Mouse (Mus musculus) liver, embryonic 11.5 days (tissue): Measurements from ENCODE around the gene Tcp10a. TPM values are rescaled to one million over a fixed set of nuclear protein-coding genes. Genes with fewer than 3 reads are reported as not detected.
"Not testable (repeated sequence)": the region's sequence is repeated elsewhere in the genome, so short reads cannot be mapped to it uniquely, and the experiment has no call there.

Source experiments
- ATAC-seq: fragments of 200-750 bp; cut with Nextera tagmentation; replicated peaks from 2 replicates; pipeline ENCODE4 v1.8.0; 2017; ENCODE audit warnings: moderate number of reproducible peaks, mild to moderate bottlenecking, moderate TSS enrichment, moderate library complexity; ENCODE audit not compliant: low FRiP score
- DNase-seq: peaks from one replicate; pipeline ENCODE4 v3.0.0-alpha.2; 2017; ENCODE audit warnings: low spot score
- H3K27ac ChIP-seq: fragments of 300-500 bp; sonication (generic); 2 replicates; pipeline ENCODE4 v1.5.1; 2014; ENCODE audit warnings: mild to moderate bottlenecking, low read depth, low read length, control low read depth
- H3K27me3 ChIP-seq: fragments of 300-500 bp; sonication (generic); replicated peaks from 2 replicates; pipeline ENCODE4 v1.6.1; 2014; ENCODE audit warnings: low read length, mixed read lengths; ENCODE audit not compliant: control insufficient read depth, insufficient read depth
- H3K36me3 ChIP-seq: fragments of 300-500 bp; sonication (generic); 2 replicates; pipeline ENCODE4 v1.6.1; 2014; ENCODE audit warnings: mild to moderate bottlenecking, low read length, moderate library complexity, mixed read lengths; ENCODE audit not compliant: control insufficient read depth, insufficient read depth
- H3K4me1 ChIP-seq: fragments of 300-500 bp; sonication (generic); replicated peaks from 2 replicates; pipeline ENCODE4 v1.6.1; 2014; ENCODE audit warnings: low read length, mixed read lengths; ENCODE audit not compliant: control insufficient read depth, insufficient read depth
- H3K4me2 ChIP-seq: fragments of 300-500 bp; sonication (generic); 2 replicates; pipeline ENCODE4 v1.6.1; 2014; ENCODE audit warnings: mild to moderate bottlenecking, control low read depth, moderate library complexity
- H3K4me3 ChIP-seq: fragments of 300-500 bp; sonication (generic); 2 replicates; pipeline ENCODE4 v1.5.1; 2014; ENCODE audit warnings: low read depth, low read length, control low read depth
- H3K9ac ChIP-seq: fragments of 300-500 bp; sonication (generic); 2 replicates; pipeline ENCODE4 v1.6.1; 2014; ENCODE audit warnings: low read depth, low read length, control low read depth
- H3K9me3 ChIP-seq: fragments of 300-500 bp; sonication (generic); 2 replicates; pipeline ENCODE4 v1.6.1; 2016; ENCODE audit warnings: low read length, inconsistent platforms, mixed read lengths; ENCODE audit not compliant: control insufficient read depth
- WGBS: fragments of 180-500 bp; shearing (Covaris S2); extraction: QIAGEN DNeasy Blood & Tissue Kit; methylation state at CpG from one replicate; pipeline ENCODE4 v1.1.7; 2014; 5-methylcytosine and 5-hydroxymethylcytosine counted together
- polyA plus RNA-seq: library from polyadenylated mRNA; unstranded; fragments of >200 nt; fragmentation: Nextera tagmentation; extraction: Ambion mirVana; gene quantifications from 2 replicates; pipeline ENCODE4 v1.2.1, GENCODE M21; 2014

The Tcp10a gene
- polyA plus RNA-seq, 1 experiment from 2014 or later, result not detected

- H3K4me2 ChIP-seq, H3K4me3 ChIP-seq, H3K27ac ChIP-seq, ATAC-seq, H3K27me3 ChIP-seq, H3K9ac ChIP-seq, H3K36me3 ChIP-seq, DNase-seq, H3K9me3 ChIP-seq, H3K4me1 ChIP-seq: not testable (repeated sequence)
- WGBS, result no CpG with 5 or more reads among the region's 3 CpGs
Observed at GRCm38 (mm10) chr17:7365615-7366014, 41.2 kb downstream of the Tcp10a start.

- not testable (repeated sequence) for DNase-seq, H3K4me1 ChIP-seq
- WGBS, result no CpG with 5 or more reads among the region's 1 CpGs
Observed at GRCm38 (mm10) chr17:7366265-7366664, 41.8 kb downstream of the Tcp10a start.

GRCm38 (mm10) chr17:7366676-7367374 lies 42.4 kb downstream of the Tcp10a start:
- H3K4me2 ChIP-seq, H3K9me3 ChIP-seq, H3K27me3 ChIP-seq, H3K36me3 ChIP-seq, DNase-seq, H3K27ac ChIP-seq, ATAC-seq, H3K4me1 ChIP-seq, H3K9ac ChIP-seq, H3K4me3 ChIP-seq: not testable (repeated sequence)
- 44% methylated on average over 3 of the region's 7 CpGs for WGBS

More at GRCm38 (mm10) chr17:7366265-7366664, 41.8 kb downstream of the Tcp10a start:
- not testable (repeated sequence) for H3K4me3 ChIP-seq, H3K9ac ChIP-seq, ATAC-seq, H3K27me3 ChIP-seq, H3K36me3 ChIP-seq, H3K27ac ChIP-seq, H3K9me3 ChIP-seq, H3K4me2 ChIP-seq

GRCm38 (mm10) chr17:7369401-7369800 lies 45.0 kb downstream of the Tcp10a start:
- not testable (repeated sequence) for H3K27me3 ChIP-seq, H3K4me2 ChIP-seq, H3K4me1 ChIP-seq, H3K36me3 ChIP-seq, H3K4me3 ChIP-seq, H3K9ac ChIP-seq, DNase-seq, ATAC-seq, H3K27ac ChIP-seq, H3K9me3 ChIP-seq
- WGBS, result 65% methylated on average over 4 of the region's 6 CpGs

- ATAC-seq, H3K27me3 ChIP-seq, H3K4me1 ChIP-seq, H3K9ac ChIP-seq, DNase-seq, H3K4me3 ChIP-seq, H3K27ac ChIP-seq, H3K36me3 ChIP-seq, H3K4me2 ChIP-seq, H3K9me3 ChIP-seq: not testable (repeated sequence)
- 62% methylated on average over 2 of the region's 5 CpGs for WGBS
Observed at GRCm38 (mm10) chr17:7371879-7372278, 47.4 kb downstream of the Tcp10a start, which contains the start of gene Gm49630. Gene Gm49630 (minus strand): TSS chr17:7371979.

GRCm38 (mm10) chr17:7376951-7377700 lies 52.7 kb downstream of the Tcp10a start:
- peak; percentile 46 for ATAC-seq

GRCm38 (mm10) chr17:7377907-7378306 lies 53.5 kb downstream of the Tcp10a start:
- H3K36me3 ChIP-seq, H3K27me3 ChIP-seq, H3K4me1 ChIP-seq, DNase-seq, ATAC-seq, H3K9ac ChIP-seq, H3K4me3 ChIP-seq, H3K27ac ChIP-seq, H3K9me3 ChIP-seq, H3K4me2 ChIP-seq: not testable (repeated sequence)
- WGBS, result 33% methylated on average over 2 of the region's 3 CpGs

More at GRCm38 (mm10) chr17:7376951-7377700, 52.7 kb downstream of the Tcp10a start:
- H3K27me3 ChIP-seq, H3K4me3 ChIP-seq, H3K4me1 ChIP-seq, H3K9ac ChIP-seq, H3K36me3 ChIP-seq, H3K27ac ChIP-seq, H3K9me3 ChIP-seq, H3K4me2 ChIP-seq, DNase-seq: not testable (repeated sequence)
- WGBS, result 67% methylated on average over 1 of the region's 3 CpGs

GRCm38 (mm10) chr17:7382711-7383110 lies 58.3 kb downstream of the Tcp10a start:
- not testable (repeated sequence) for ATAC-seq, H3K27ac ChIP-seq, H3K36me3 ChIP-seq, H3K27me3 ChIP-seq, DNase-seq, H3K4me3 ChIP-seq, H3K9ac ChIP-seq, H3K4me2 ChIP-seq, H3K4me1 ChIP-seq, H3K9me3 ChIP-seq
- WGBS, result 83% methylated on average over 1 of the region's 3 CpGs
